Mouse (Mus musculus) spleen, embryonic (tissue): ENCODE data around the gene Fbln7.

Experiments
- CTCF ChIA-PET: fragments of 350-600 bp; sonication (Branson Sonifier 250); formaldehyde crosslinking; loops from one replicate; lab custom pipeline; 2022; lab: Charles Lee

The Fbln7 gene

GRCm38 (mm10) chr2:128862636-128863035 lies at the start of gene Fbln7:
TSS of gene Fbln7 (plus strand) at chr2:128862981.
- CTCF ChIA-PET = no interaction called here

- CTCF ChIA-PET = no interaction called here
Measured at GRCm38 (mm10) chr2:128816311-128816710, 46.5 kb upstream of the Fbln7 start.

- CTCF ChIA-PET = no interaction called here
Measured at GRCm38 (mm10) chr2:128816916-128817315, 45.9 kb upstream of the Fbln7 start.

- CTCF ChIA-PET = no interaction called here
Measured at GRCm38 (mm10) chr2:128817387-128817785, 45.4 kb upstream of the Fbln7 start.

- CTCF ChIA-PET = no interaction called here
Measured at GRCm38 (mm10) chr2:128817786-128818681, 44.7 kb upstream of the Fbln7 start, which contains the start of gene Tmem87b. TSS of gene Tmem87b (plus strand) at chr2:128818118.

- CTCF ChIA-PET = interaction anchor here (0.7 kb wide), 1 partner anchor 10 kb away, joined by 3 read pairs; no protein-coding TSS in a partner anchor
Measured at GRCm38 (mm10) chr2:128818956-128819643, 43.7 kb upstream of the Fbln7 start.

GRCm38 (mm10) chr2:128820631-128821030 lies 42.1 kb upstream of the Fbln7 start:
- CTCF ChIA-PET = no interaction called here

GRCm38 (mm10) chr2:128823893-128824292 lies 38.9 kb upstream of the Fbln7 start:
- CTCF ChIA-PET = interaction anchor here (0.6 kb wide), 1 partner anchor 430 kb away, joined by 3 read pairs; no protein-coding TSS in a partner anchor

- CTCF ChIA-PET = no interaction called here
Measured at GRCm38 (mm10) chr2:128827787-128828186, 35.0 kb upstream of the Fbln7 start.

GRCm38 (mm10) chr2:128832611-128833010 lies 30.2 kb upstream of the Fbln7 start:
- CTCF ChIA-PET = no interaction called here

- CTCF ChIA-PET = no interaction called here
Measured at GRCm38 (mm10) chr2:128833035-128833434, 29.7 kb upstream of the Fbln7 start.

- CTCF ChIA-PET = no interaction called here
Measured at GRCm38 (mm10) chr2:128833435-128833834, 29.3 kb upstream of the Fbln7 start.

- CTCF ChIA-PET = no interaction called here
Measured at GRCm38 (mm10) chr2:128837531-128837930, 25.2 kb upstream of the Fbln7 start.

- CTCF ChIA-PET = no interaction called here
Measured at GRCm38 (mm10) chr2:128838611-128839010, 24.2 kb upstream of the Fbln7 start.

- CTCF ChIA-PET = interaction anchor here (0.5 kb wide), 1 partner anchor 11 kb away, joined by 3 read pairs; no protein-coding TSS in a partner anchor
Measured at GRCm38 (mm10) chr2:128839501-128839900, 23.3 kb upstream of the Fbln7 start.

- CTCF ChIA-PET = interaction anchor here (1.0 kb wide), 1 partner anchor 11 kb away, joined by 3 read pairs; no protein-coding TSS in a partner anchor
Measured at GRCm38 (mm10) chr2:128842437-128842836, 20.3 kb upstream of the Fbln7 start.

- CTCF ChIA-PET = no interaction called here
Measured at GRCm38 (mm10) chr2:128850036-128850435, 12.7 kb upstream of the Fbln7 start.

GRCm38 (mm10) chr2:128856673-128857072 lies 6.1 kb upstream of the Fbln7 start:
- CTCF ChIA-PET = no interaction called here

GRCm38 (mm10) chr2:128858962-128859361 lies 3.8 kb upstream of the Fbln7 start:
- CTCF ChIA-PET = no interaction called here

GRCm38 (mm10) chr2:128859861-128860260 lies 2.9 kb upstream of the Fbln7 start:
- CTCF ChIA-PET = no interaction called here

- CTCF ChIA-PET = no interaction called here
Measured at GRCm38 (mm10) chr2:128863777-128864331, 1.1 kb downstream of the Fbln7 start.

- CTCF ChIA-PET = no interaction called here
Measured at GRCm38 (mm10) chr2:128865061-128865460, 2.3 kb downstream of the Fbln7 start.
